Mouse (Mus musculus) midbrain, embryonic 15.5 days (tissue): ENCODE measurements at regions not wholly inside any gene's neighbourhood (a gene's known extent, or its start where the extent isn't known, plus 50 kb on each side); places are given as distances from the start of the nearest gene placed in this dataset.

ENCODE experiments used
- ATAC-seq: fragments of 200-750 bp; cut with Nextera tagmentation; replicated peaks from 2 replicates; pipeline ENCODE4 v1.8.0; 2017; ENCODE audit warnings: moderate TSS enrichment
- H3K27ac ChIP-seq: fragments of 300-500 bp; sonication (generic); 2 replicates; pipeline ENCODE4 v1.5.1; 2015; ENCODE audit warnings: mild to moderate bottlenecking, inconsistent platforms
- H3K27me3 ChIP-seq: fragments of 300-500 bp; sonication (generic); replicated peaks from 2 replicates; pipeline ENCODE4 v1.6.1; 2015; ENCODE audit warnings: inconsistent platforms
- H3K36me3 ChIP-seq: fragments of 300-500 bp; sonication (generic); replicated peaks from 2 replicates; pipeline ENCODE4 v1.6.1; 2015; ENCODE audit warnings: inconsistent platforms
- H3K4me1 ChIP-seq: fragments of 300-500 bp; sonication (generic); 2 replicates; pipeline ENCODE4 v1.6.1; 2015; ENCODE audit warnings: inconsistent platforms
- H3K4me2 ChIP-seq: fragments of 300-500 bp; sonication (generic); 2 replicates; pipeline ENCODE4 v1.6.1; 2015; ENCODE audit warnings: inconsistent platforms, mild to moderate bottlenecking, moderate library complexity
- H3K4me3 ChIP-seq: fragments of 300-500 bp; sonication (generic); 2 replicates; pipeline ENCODE4 v1.5.1; 2015; ENCODE audit warnings: mild to moderate bottlenecking, inconsistent platforms
- H3K9ac ChIP-seq: fragments of 300-500 bp; sonication (generic); 2 replicates; pipeline ENCODE4 v1.6.1; 2015; ENCODE audit warnings: mild to moderate bottlenecking, inconsistent platforms
- H3K9me3 ChIP-seq: fragments of 300-500 bp; sonication (generic); 2 replicates; pipeline ENCODE4 v1.6.1; 2016; ENCODE audit warnings: inconsistent platforms
- WGBS: fragments of 180-500 bp; shearing (Covaris S2); methylation state at CpG from one replicate; pipeline ENCODE4 v1.1.7; 2015; ENCODE audit warnings: mixed read lengths; 5-methylcytosine and 5-hydroxymethylcytosine counted together

DNA sequence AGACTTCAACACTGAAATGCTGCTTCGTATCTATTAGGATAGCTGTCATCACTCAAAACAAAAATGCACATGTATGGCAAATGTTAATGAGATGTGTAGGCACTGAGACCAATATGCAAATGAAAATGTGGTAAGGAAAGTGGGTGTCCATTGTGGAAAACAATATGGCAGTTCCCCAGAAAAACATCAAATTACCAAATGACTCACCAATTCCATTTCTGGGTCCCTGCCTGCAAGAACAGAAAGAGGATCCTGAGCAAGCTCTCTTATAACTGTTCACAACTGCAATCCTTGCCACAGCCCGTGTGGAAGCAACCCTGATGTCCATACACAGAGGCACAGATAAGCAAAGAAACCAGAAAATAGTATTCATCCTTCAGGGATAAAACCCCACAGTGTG lies 442.0 kb downstream of the Defb40 start:
- WGBS, result 79% methylated on average over 2 of the region's 2 CpGs
- H3K27ac ChIP-seq, result no peak overlapping the region
- H3K9me3 ChIP-seq, result no peaks in the 10 kb centered on the region
- H3K9ac ChIP-seq, result no peak overlapping the region
- no peak overlapping the region for H3K4me2 ChIP-seq
- no peaks in the 10 kb centered on the region for H3K4me1 ChIP-seq
- no peak for ATAC-seq
- H3K4me3 ChIP-seq, result no peak overlapping the region
- no peaks in the 10 kb centered on the region for H3K27me3 ChIP-seq
- H3K36me3 ChIP-seq, result no peaks in the 10 kb centered on the region

DNA sequence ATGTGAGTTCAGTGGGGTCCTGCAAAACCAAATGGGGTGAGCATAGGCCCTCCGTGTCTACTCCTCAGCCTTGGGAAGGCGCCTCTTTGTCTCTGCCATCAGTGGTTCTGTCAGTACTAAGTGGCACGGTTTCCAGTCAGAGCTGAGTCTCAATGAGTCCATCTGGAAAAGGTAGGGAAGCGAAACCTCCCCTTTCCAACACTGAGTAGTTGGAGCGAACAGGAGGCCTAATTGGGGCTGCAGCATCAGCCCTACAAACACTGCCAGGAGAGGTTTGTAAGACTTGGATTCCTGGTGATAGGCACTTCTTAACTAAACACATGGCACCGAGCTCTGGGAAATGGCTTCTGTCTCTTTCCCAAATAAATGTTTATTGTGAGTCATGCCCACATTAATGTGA lies 449.9 kb downstream of the Defb40 start:
- no peak overlapping the region for H3K27ac ChIP-seq
- H3K36me3 ChIP-seq, result no peaks in the 10 kb centered on the region
- no peak overlapping the region for H3K4me2 ChIP-seq
- WGBS, result 87% methylated on average over 6 of the region's 6 CpGs
- H3K4me1 ChIP-seq, result no peaks in the 10 kb centered on the region
- H3K4me3 ChIP-seq, result no peak overlapping the region
- no peak overlapping the region for H3K9ac ChIP-seq
- ATAC-seq, result no peak
- no peaks in the 10 kb centered on the region for H3K9me3 ChIP-seq
- H3K27me3 ChIP-seq, result no peaks in the 10 kb centered on the region

GRCm38 (mm10) chr8:18512409-18512808 lies 465.6 kb downstream of the Defb40 start:
- H3K4me2 ChIP-seq, result no peak overlapping the region
- H3K27me3 ChIP-seq, result no peaks in the 10 kb centered on the region
- no peaks in the 10 kb centered on the region for H3K4me1 ChIP-seq
- WGBS, result 61% methylated on average over 2 of the region's 2 CpGs
- no peak overlapping the region for H3K4me3 ChIP-seq
- no peak overlapping the region for H3K27ac ChIP-seq
- no peaks in the 10 kb centered on the region for H3K9me3 ChIP-seq
- no peaks in the 10 kb centered on the region for H3K36me3 ChIP-seq
- no peak overlapping the region for H3K9ac ChIP-seq
- ATAC-seq, result no peak

DNA sequence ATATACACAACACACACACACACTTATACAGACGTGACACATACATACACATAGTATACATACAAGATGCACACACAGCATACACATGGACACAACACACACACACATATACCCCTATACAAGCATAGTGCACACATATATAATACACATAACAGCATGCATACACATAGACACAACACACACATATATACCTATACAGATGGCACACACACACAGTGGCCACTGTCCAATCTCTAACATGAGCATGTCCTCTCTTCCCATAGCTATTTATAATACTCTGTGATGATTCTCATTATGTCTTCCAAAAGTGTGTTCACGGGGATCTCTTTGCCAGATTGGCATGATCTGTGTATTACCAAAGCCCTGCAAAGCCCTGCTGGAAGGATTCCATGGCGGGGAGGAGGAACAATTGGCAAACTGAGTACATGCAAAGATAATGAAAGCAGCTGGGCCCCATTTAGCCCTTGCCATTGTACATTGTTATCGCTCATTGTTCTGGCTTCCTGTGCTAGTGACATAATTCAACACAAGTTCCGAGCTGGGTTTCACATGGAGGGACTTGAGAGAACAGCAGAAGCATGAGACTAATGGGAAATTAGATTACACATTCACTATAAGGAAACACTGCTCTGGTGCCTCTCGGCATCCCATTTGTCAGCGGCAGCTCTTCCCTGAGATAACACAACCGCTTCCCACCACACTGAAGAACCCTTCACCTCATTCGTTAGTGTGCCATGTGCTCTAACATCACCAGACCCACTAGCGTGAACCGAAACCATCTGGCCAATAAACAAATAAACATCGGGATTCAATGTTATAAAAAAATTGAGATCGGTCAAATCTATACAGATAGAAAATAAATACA lies 471.7 kb downstream of the Defb40 start:
- Histone ChIP-seq H3K27ac (no peak overlapping the region), H3K4me3 (no peak overlapping the region), H3K9ac (no peak overlapping the region), H3K4me1 (no peaks in the 10 kb centered on the region), H3K27me3 (no peaks in the 10 kb centered on the region), H3K4me2 (no peak overlapping the region), H3K9me3 (no peaks in the 10 kb centered on the region), H3K36me3 (no peaks in the 10 kb centered on the region)
- ATAC-seq, result no peak
- WGBS, result 78% methylated on average over 13 of the region's 13 CpGs

DNA sequence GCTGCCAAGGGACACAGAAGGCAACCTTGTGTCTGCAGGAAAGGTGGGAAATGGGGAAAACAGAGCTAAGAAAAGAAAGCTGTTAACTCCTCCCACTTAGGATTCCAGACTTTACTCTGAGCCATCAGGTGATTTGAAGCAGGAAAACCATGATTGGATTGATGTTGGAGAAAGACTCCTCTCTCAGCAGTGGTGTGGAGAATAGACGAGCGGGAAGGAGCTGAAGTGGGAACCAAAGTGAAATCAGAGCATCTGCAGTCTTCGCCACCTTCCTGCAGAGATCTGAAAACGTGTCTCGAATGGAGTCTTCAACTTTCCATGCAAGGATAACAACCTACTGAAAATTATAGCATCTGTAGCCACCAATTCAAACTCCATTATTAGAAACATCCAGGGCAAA lies 487.4 kb downstream of the Defb40 start:
- WGBS, result 83% methylated on average over 5 of the region's 5 CpGs
- H3K9ac ChIP-seq, result no peak overlapping the region
- no peaks in the 10 kb centered on the region for H3K4me1 ChIP-seq
- H3K27ac ChIP-seq, result no peak overlapping the region
- H3K27me3 ChIP-seq, result no peaks in the 10 kb centered on the region
- no peaks in the 10 kb centered on the region for H3K9me3 ChIP-seq
- ATAC-seq, result no peak
- no peak overlapping the region for H3K4me3 ChIP-seq
- H3K4me2 ChIP-seq, result no peak overlapping the region
- H3K36me3 ChIP-seq, result no peaks in the 10 kb centered on the region

- Histone ChIP-seq H3K36me3 (no peaks in the 10 kb centered on the region), H3K4me3 (no peak overlapping the region), H3K4me2 (no peak overlapping the region), H3K9ac (no peak overlapping the region), H3K27ac (no peak overlapping the region), H3K4me1 (no peaks in the 10 kb centered on the region), H3K9me3 (no peaks in the 10 kb centered on the region), H3K27me3 (no peaks in the 10 kb centered on the region)
- no peak for ATAC-seq
- 79% methylated on average over 3 of the region's 3 CpGs for WGBS
These were observed 498.0 kb downstream of the Defb40 start for GRCm38 (mm10) chr8:18480081-18480480.

- WGBS, result 82% methylated on average over 4 of the region's 4 CpGs
- Histone ChIP-seq H3K4me1 (no peaks in the 10 kb centered on the region), H3K9ac (no peak overlapping the region), H3K4me3 (no peak overlapping the region), H3K27me3 (no peaks in the 10 kb centered on the region), H3K36me3 (no peaks in the 10 kb centered on the region), H3K27ac (no peak overlapping the region), H3K4me2 (no peak overlapping the region), H3K9me3 (no peaks in the 10 kb centered on the region)
- no peak for ATAC-seq
These were observed 499.9 kb downstream of the Defb40 start for GRCm38 (mm10) chr8:18478166-18478565.

DNA sequence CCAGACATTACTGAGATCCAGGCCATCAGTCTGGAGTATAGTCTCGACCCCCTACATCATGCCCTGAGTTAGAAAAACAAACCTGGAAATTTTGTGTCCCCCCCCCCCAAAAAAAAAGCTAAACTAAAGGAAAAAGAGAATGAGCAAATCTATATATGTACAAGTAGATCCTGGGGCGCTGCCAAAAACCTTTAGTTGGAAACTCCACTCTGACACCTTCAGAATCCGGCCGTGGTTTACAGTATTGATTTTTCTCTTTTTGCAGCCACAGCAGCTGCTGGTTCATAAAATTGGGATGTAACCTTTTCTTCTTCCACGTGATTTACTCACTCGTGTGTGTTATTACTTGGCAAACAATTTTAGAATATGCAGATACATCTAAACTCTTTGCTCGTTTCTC lies 510.5 kb downstream of the Defb40 start:
- 78% methylated on average over 7 of the region's 7 CpGs for WGBS
- H3K27me3 ChIP-seq, result no peaks in the 10 kb centered on the region
- no peaks in the 10 kb centered on the region for H3K36me3 ChIP-seq
- ATAC-seq, result no peak
- H3K4me1 ChIP-seq, result no peaks in the 10 kb centered on the region
- H3K27ac ChIP-seq, result no peak overlapping the region
- no peak overlapping the region for H3K4me2 ChIP-seq
- no peak overlapping the region for H3K9ac ChIP-seq
- H3K9me3 ChIP-seq, result no peaks in the 10 kb centered on the region
- no peak overlapping the region for H3K4me3 ChIP-seq

DNA sequence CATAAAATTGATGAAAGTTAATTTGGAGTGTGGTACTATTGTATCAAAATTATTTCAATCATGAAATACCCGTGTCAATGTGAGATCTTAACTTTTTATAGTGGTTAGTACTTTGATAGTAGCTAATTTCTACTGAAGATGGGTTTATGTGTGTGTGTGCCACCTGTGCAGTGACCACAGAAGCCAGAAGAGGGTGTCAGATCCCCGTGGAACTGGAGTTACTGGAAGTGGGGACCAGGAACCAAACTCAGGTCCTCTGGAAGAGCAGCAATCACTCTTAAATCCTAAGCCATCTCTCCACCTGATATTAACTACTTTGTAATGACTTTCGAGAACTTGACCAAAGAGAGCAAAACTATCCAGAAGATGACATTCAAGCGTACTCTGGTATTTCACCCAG lies 517.4 kb downstream of the Defb40 start:
- ATAC-seq, result no peak
- H3K9ac ChIP-seq, result no peak overlapping the region
- H3K4me2 ChIP-seq, result no peak overlapping the region
- WGBS, result 76% methylated on average over 4 of the region's 4 CpGs
- H3K27ac ChIP-seq, result no peak overlapping the region
- no peaks in the 10 kb centered on the region for H3K27me3 ChIP-seq
- no peaks in the 10 kb centered on the region for H3K4me1 ChIP-seq
- H3K36me3 ChIP-seq, result no peaks in the 10 kb centered on the region
- H3K9me3 ChIP-seq, result no peaks in the 10 kb centered on the region
- no peak overlapping the region for H3K4me3 ChIP-seq

GRCm38 (mm10) chr8:18457470-18457869 lies 520.6 kb downstream of the Defb40 start:
- 91% methylated on average over 6 of the region's 6 CpGs for WGBS
- Histone ChIP-seq H3K4me1 (no peaks in the 10 kb centered on the region), H3K4me3 (no peak overlapping the region), H3K27me3 (no peaks in the 10 kb centered on the region), H3K4me2 (no peak overlapping the region), H3K27ac (no peak overlapping the region), H3K36me3 (no peaks in the 10 kb centered on the region), H3K9me3 (0 out of 2 replicates have a peak, but pooled peaks cover 3% of the 10 kb centered on the region), H3K9ac (no peak overlapping the region)
- no peak for ATAC-seq

DNA sequence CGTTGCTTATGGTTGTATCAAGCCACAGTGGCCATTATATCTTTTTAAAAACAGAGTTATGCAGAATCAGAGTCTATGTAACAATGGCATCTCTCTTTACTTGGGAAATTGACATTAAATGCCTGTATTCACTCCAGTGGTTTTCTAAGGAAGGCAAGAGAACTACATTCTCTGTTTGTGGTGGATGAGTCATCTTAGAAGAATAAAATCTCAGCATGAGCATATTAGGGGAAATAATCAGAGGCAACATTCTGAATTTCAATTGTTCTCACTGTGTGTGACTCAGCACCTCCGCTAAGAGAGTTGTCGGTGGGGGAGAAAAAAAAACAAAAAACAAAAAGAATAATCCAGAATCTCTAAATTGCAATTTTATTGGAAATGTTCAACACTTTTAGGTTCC lies 529.0 kb downstream of the Defb40 start:
- Histone ChIP-seq H3K27ac (no peak overlapping the region), H3K4me1 (no peaks in the 10 kb centered on the region), H3K4me2 (no peak overlapping the region), H3K9me3 (0 out of 2 replicates have a peak, but pooled peaks cover 1% of the 10 kb centered on the region), H3K27me3 (no peaks in the 10 kb centered on the region), H3K36me3 (no peaks in the 10 kb centered on the region), H3K4me3 (no peak overlapping the region), H3K9ac (no peak overlapping the region)
- no peak for ATAC-seq
- WGBS, result 67% methylated on average over 3 of the region's 3 CpGs

DNA sequence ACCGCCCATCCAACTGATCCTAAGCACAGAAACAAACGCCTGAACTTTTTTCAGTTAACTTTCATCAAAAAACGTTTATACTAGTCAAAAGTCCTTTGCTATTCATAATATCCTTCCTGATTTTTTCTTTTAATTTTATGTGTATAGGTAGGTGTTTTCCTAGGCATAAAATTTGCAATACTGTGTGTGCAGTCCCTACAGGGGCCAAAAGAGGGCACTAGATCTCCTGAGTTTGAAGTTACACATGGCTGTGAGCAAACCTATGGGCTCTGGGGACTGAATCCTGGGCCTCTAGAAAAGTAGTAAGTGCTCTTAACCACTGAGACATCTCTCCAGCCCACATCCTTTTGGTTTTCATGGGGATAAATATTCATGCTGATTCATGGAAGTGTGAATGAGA lies 535.8 kb downstream of the Defb40 start:
- Histone ChIP-seq H3K9me3 (no peaks in the 10 kb centered on the region), H3K36me3 (no peaks in the 10 kb centered on the region), H3K27ac (no peak overlapping the region), H3K27me3 (no peaks in the 10 kb centered on the region), H3K4me2 (no peak overlapping the region), H3K9ac (no peak overlapping the region), H3K4me1 (no peaks in the 10 kb centered on the region), H3K4me3 (no peak overlapping the region)
- WGBS, result 68% methylated on average over 3 of the region's 3 CpGs
- no peak for ATAC-seq

- Histone ChIP-seq H3K9ac (no peak overlapping the region), H3K4me3 (no peak overlapping the region), H3K4me2 (no peak overlapping the region), H3K4me1 (no peaks in the 10 kb centered on the region), H3K36me3 (no peaks in the 10 kb centered on the region), H3K27me3 (no peaks in the 10 kb centered on the region), H3K27ac (no peak overlapping the region), H3K9me3 (no peaks in the 10 kb centered on the region)
- 80% methylated on average over 5 of the region's 5 CpGs for WGBS
- ATAC-seq, result no peak
These were observed 555.2 kb downstream of the Defb40 start for GRCm38 (mm10) chr8:18422846-18423245.
